Mouse (Mus musculus): ENCODE data around the gene Scap. TPM values are rescaled to one million over a fixed set of nuclear protein-coding genes. Genes with fewer than 3 reads are reported as not detected.

The Scap gene
- polyA plus RNA-seq, 1 experiment from 2014 or later, result 43.5 TPM

Other genes with a start within 250 kb of the Scap start
- gene Smarcc1, start 215.6 kb upstream of the Scap start, polyA plus RNA-seq (2016; fragmentation: Nextera tagmentation; extraction: Ambion mirVana), result 172 and 185 TPM in 2 replicates
- 200 and 203 TPM in 2 replicates for gene Dhx30, start 215.5 kb upstream of the Scap start, polyA plus RNA-seq (2016; fragmentation: Nextera tagmentation; extraction: Ambion mirVana)
- 36.2 and 42.6 TPM in 2 replicates for gene Cspg5, start 89.5 kb upstream of the Scap start, polyA plus RNA-seq (2016; fragmentation: Nextera tagmentation; extraction: Ambion mirVana)
- gene Elp6, start 28.1 kb upstream of the Scap start, polyA plus RNA-seq (2016; fragmentation: Nextera tagmentation; extraction: Ambion mirVana), result 39.9 and 41.2 TPM in 2 replicates
- 17.6 and 22.7 TPM in 2 replicates for gene Ptpn23, start 74.9 kb downstream of the Scap start, polyA plus RNA-seq (2016; fragmentation: Nextera tagmentation; extraction: Ambion mirVana)
- 2.4 and 4.3 TPM in 2 replicates for gene Ngp, start 86.5 kb downstream of the Scap start, polyA plus RNA-seq (2016; fragmentation: Nextera tagmentation; extraction: Ambion mirVana)
- gene Klhl18, start 143.4 kb downstream of the Scap start, polyA plus RNA-seq (2016; fragmentation: Nextera tagmentation; extraction: Ambion mirVana), result 12.3 and 13.0 TPM in 2 replicates
- 1.6 and 1.7 TPM in 2 replicates for gene Kif9, start 143.7 kb downstream of the Scap start, polyA plus RNA-seq (2016; fragmentation: Nextera tagmentation; extraction: Ambion mirVana)
- 37.4 and 41.3 TPM in 2 replicates for gene Setd2, start 199.3 kb downstream of the Scap start, polyA plus RNA-seq (2016; fragmentation: Nextera tagmentation; extraction: Ambion mirVana)

All from neural tube, embryonic 12.5 days (tissue).